Mouse (Mus musculus) left cerebral cortex, adult 6 months (tissue): ENCODE data around the gene Cldnd1. TPM values are rescaled to one million over a fixed set of nuclear protein-coding genes. Genes with fewer than 3 reads are reported as not detected.

ENCODE experiments used
- long read RNA-seq, 2 experiments: library from polyadenylated mRNA; unstranded; transcript quantifications; one replicate each; pipeline ENCODE4 v2.0.0; 2019 to 2020
- polyA plus RNA-seq: library from polyadenylated mRNA; unstranded; fragments of <200 nt; fragmentation: Nextera tagmentation; gene quantifications from 2 replicates; pipeline ENCODE4 v1.2.3, GENCODE M21; 2021

Gene Cldnd1
- polyA plus RNA-seq: 91.6 and 124 TPM in 2 replicates
- long read RNA-seq, experiment 1, transcript Cldnd1-204 (6 exons, 1,540 nt): minor isoform, 105 of 744 reads
- long read RNA-seq, experiment 1, transcript Cldnd1-201 (5 exons, 2,147 nt): major isoform, 425 of 744 reads
- long read RNA-seq, experiment 1, partial matches to known transcripts: 31 of 744 reads
- long read RNA-seq, experiment 1, other reads (novel, unspliced or antisense): 182 of 744 reads
- long read RNA-seq, experiment 2, transcript Cldnd1-201 (5 exons, 2,147 nt): major isoform, 64 of 155 reads
- long read RNA-seq, experiment 2, transcript Cldnd1-204 (6 exons, 1,540 nt): minor isoform, 18 of 155 reads
- long read RNA-seq, experiment 2, partial matches to known transcripts: 18 of 155 reads
- long read RNA-seq, experiment 2, other reads (novel, unspliced or antisense): 53 of 155 reads

GRCm38 (mm10) chr16:58727477-58728131 lies at the start of gene Cldnd1:
Gene Cldnd1 (plus strand): TSS chr16:58727910.

GRCm38 (mm10) chr16:58718666-58719120 lies 9.0 kb upstream of the Cldnd1 start, which contains the start of gene Gpr15:
Gene Gpr15 (minus strand): TSS chr16:58719070.

GRCm38 (mm10) chr16:58763076-58763475 lies 35.4 kb downstream of the Cldnd1 start, which contains the start of gene Olfr172:
Gene Olfr172 (minus strand): TSS chr16:58763176.

Other genes starting within 250 kb of the Cldnd1 start
- 14.3 and 14.5 TPM in 2 replicates for gene St3gal6, start 203.7 kb upstream of the Cldnd1 start, polyA plus RNA-seq
- gene Gm813, start 110.9 kb upstream of the Cldnd1 start, polyA plus RNA-seq: not detected in 2 replicates
- not detected in 2 replicates for gene E330017A01Rik, start 89.2 kb upstream of the Cldnd1 start, polyA plus RNA-seq
- 20.8 and 37.0 TPM in 2 replicates for gene Cpox, start 57.6 kb upstream of the Cldnd1 start, polyA plus RNA-seq
- not detected in 2 replicates for gene Gpr15, start 8.8 kb upstream of the Cldnd1 start, polyA plus RNA-seq
- gene Olfr172, start 35.3 kb downstream of the Cldnd1 start, polyA plus RNA-seq: not detected in 2 replicates
- not detected in 2 replicates for gene Olfr173, start 72.4 kb downstream of the Cldnd1 start, polyA plus RNA-seq
- gene Olfr175-ps1, start 98.9 kb downstream of the Cldnd1 start, polyA plus RNA-seq: not detected in 2 replicates
- gene Olfr177, start 146.9 kb downstream of the Cldnd1 start, polyA plus RNA-seq: not detected in 2 replicates
- gene Olfr178, start 164.2 kb downstream of the Cldnd1 start, polyA plus RNA-seq: not detected in 2 replicates
- not detected in 2 replicates for gene Olfr181, start 200.8 kb downstream of the Cldnd1 start, polyA plus RNA-seq
- not detected in 2 replicates for gene Olfr180, start 201.5 kb downstream of the Cldnd1 start, polyA plus RNA-seq